Mouse (Mus musculus) MEL (cell line): ENCODE results near the gene Pnmal1. TPM values are rescaled to one million over a fixed set of nuclear protein-coding genes. Genes with fewer than 3 reads are reported as not detected.

Source experiments
- DNase-seq: peaks from one replicate; pipeline ENCODE4 v3.0.0; 2011; ENCODE audit warnings: low read depth, low spot score
- H3K27ac ChIP-seq: 2 replicates; pipeline ENCODE4 v1.5.1; 2012; ENCODE audit warnings: low read depth, mild to moderate bottlenecking, control low read depth, low read length, moderate library complexity; ENCODE audit not compliant: control insufficient read depth
- H3K27me3 ChIP-seq, 2 experiments: fragments of 150-350 bp in 1 of 2; sonication (generic) in 1 of 2; 2 replicates each; pipeline ENCODE4 v1.6.1; 2012; ENCODE audit warnings: low read length in 2 of 2, mild to moderate bottlenecking in 2 of 2, improper control_type of control experiment in 1 of 2, moderate library complexity in 1 of 2; ENCODE audit not compliant: insufficient read depth in 2 of 2, control insufficient read depth in 1 of 2
- H3K36me3 ChIP-seq, 2 experiments: 2 replicates each; pipeline ENCODE4 v1.6.1; 2012 to 2014; ENCODE audit warnings: low read length in 2 of 2, improper control_type of control experiment in 1 of 2, inconsistent platforms in 1 of 2, mild to moderate bottlenecking in 1 of 2; ENCODE audit not compliant: insufficient read depth in 2 of 2, control insufficient read depth in 1 of 2
- H3K4me1 ChIP-seq, 2 experiments: fragments of 150-350 bp in 1 of 2; sonication (generic) in 1 of 2; 2 replicates each; pipeline ENCODE4 v1.6.1; 2012; ENCODE audit warnings: low read length in 2 of 2, improper control_type of control experiment in 1 of 2, mild to moderate bottlenecking in 1 of 2; ENCODE audit not compliant: insufficient read depth in 2 of 2, control insufficient read depth in 1 of 2
- H3K4me3 ChIP-seq, 2 experiments: fragments of 150-350 bp in 1 of 2; sonication (generic) in 1 of 2; 2 replicates each; pipeline ENCODE4 v1.5.1; 2012; ENCODE audit warnings: low read depth in 2 of 2, low read length in 2 of 2, mild to moderate bottlenecking in 2 of 2, moderate library complexity in 2 of 2, control low read depth in 1 of 2, improper control_type of control experiment in 1 of 2; ENCODE audit not compliant: control insufficient read depth in 1 of 2, insufficient read depth in 1 of 2
- H3K79me2 ChIP-seq: 2 replicates; pipeline ENCODE4 v1.6.1; 2012; ENCODE audit warnings: mild to moderate bottlenecking, low read length, moderate library complexity; ENCODE audit not compliant: control insufficient read depth, poor library complexity, insufficient read depth
- H3K9ac ChIP-seq: 2 replicates; pipeline ENCODE4 v1.6.1; 2012; ENCODE audit warnings: low read depth, mild to moderate bottlenecking, control low read depth, low read length, moderate library complexity; ENCODE audit not compliant: control insufficient read depth, poor library complexity, severe bottlenecking
- H3K9me3 ChIP-seq: fragments of 150-350 bp; sonication (generic); replicated peaks from 2 replicates; pipeline ENCODE4 v1.6.1; 2012; ENCODE audit warnings: mild to moderate bottlenecking, low read length, improper control_type of control experiment, moderate library complexity; ENCODE audit not compliant: insufficient read depth
- CHD1 ChIP-seq: IDR thresholded peaks from 2 replicates; pipeline ENCODE4 v1.6.1; 2012; ENCODE audit warnings: low read depth, mild to moderate bottlenecking, inconsistent platforms, low read length, improper control_type of control experiment
- CHD2 ChIP-seq: IDR thresholded peaks from 2 replicates; pipeline ENCODE4 v1.6.1; 2011; ENCODE audit warnings: low read length, improper control_type of control experiment
- CTCF ChIP-seq, 3 experiments: IDR thresholded peaks in 2 of 3; conservative IDR thresholded peaks in 1 of 3; 2 replicates each; pipeline ENCODE4 v1.5.1; 2011 to 2012; ENCODE audit warnings: low read length in 3 of 3, low read depth in 2 of 3, mild to moderate bottlenecking in 2 of 3, improper control_type of control experiment in 1 of 3, inconsistent platforms in 1 of 3, mixed read lengths in 1 of 3, moderate library complexity in 1 of 3; ENCODE audit not compliant: control insufficient read depth in 1 of 3, insufficient read depth in 1 of 3, poor library complexity in 1 of 3, severe bottlenecking in 1 of 3
- ELF1 ChIP-seq: IDR thresholded peaks from 2 replicates; pipeline ENCODE4 v1.6.1; 2014; ENCODE audit warnings: low read depth, mild to moderate bottlenecking, inconsistent platforms, low read length, improper control_type of control experiment, moderate library complexity
- EP300 ChIP-seq, 2 experiments: IDR thresholded peaks; 2 replicates each; pipeline ENCODE4 v1.6.1; 2011; ENCODE audit warnings: improper control_type of control experiment in 2 of 2, low read length in 2 of 2, low read depth in 1 of 2, mild to moderate bottlenecking in 1 of 2
- GABPA ChIP-seq: IDR thresholded peaks from 2 replicates; pipeline ENCODE4 v1.6.1; 2012; ENCODE audit warnings: low read depth, mild to moderate bottlenecking, inconsistent platforms, low read length, improper control_type of control experiment, moderate library complexity
- HCFC1 ChIP-seq: IDR thresholded peaks from 2 replicates; pipeline ENCODE4 v1.6.1; 2012; ENCODE audit warnings: low read depth, mild to moderate bottlenecking, inconsistent platforms, low read length, improper control_type of control experiment, moderate library complexity
- MAFK ChIP-seq: IDR thresholded peaks from 2 replicates; pipeline ENCODE4 v1.6.1; 2011; ENCODE audit warnings: low read depth, mild to moderate bottlenecking, low read length, improper control_type of control experiment, borderline replicate concordance
- MAX ChIP-seq: IDR thresholded peaks from 2 replicates; pipeline ENCODE4 v1.6.1; 2011; ENCODE audit warnings: low read length, improper control_type of control experiment
- MAZ ChIP-seq: IDR thresholded peaks from 2 replicates; pipeline ENCODE4 v1.6.1; 2012; ENCODE audit warnings: low read depth, mild to moderate bottlenecking, inconsistent platforms, low read length, improper control_type of control experiment
- MXI1 ChIP-seq: IDR thresholded peaks from 2 replicates; pipeline ENCODE4 v1.6.1; 2011; ENCODE audit warnings: mild to moderate bottlenecking, low read depth, low read length, improper control_type of control experiment
- MYB ChIP-seq: IDR thresholded peaks from 2 replicates; pipeline ENCODE4 v1.6.1; 2011; ENCODE audit warnings: mild to moderate bottlenecking, low read depth, low read length, improper control_type of control experiment
- NELFE ChIP-seq: IDR thresholded peaks from 2 replicates; pipeline ENCODE4 v1.6.1; 2011; ENCODE audit warnings: low read depth, low read length, improper control_type of control experiment
- NRF1 ChIP-seq: IDR thresholded peaks from 2 replicates; pipeline ENCODE4 v1.6.1; 2014; ENCODE audit warnings: low read depth, mild to moderate bottlenecking, inconsistent platforms, low read length, improper control_type of control experiment, moderate library complexity; ENCODE audit not compliant: poor library complexity, insufficient read depth, severe bottlenecking
- POLR2A ChIP-seq, 2 experiments: IDR thresholded peaks; 2 replicates each; pipeline ENCODE4 v1.6.1; 2011 to 2012; ENCODE audit warnings: low read length in 2 of 2, mild to moderate bottlenecking in 2 of 2, control low read depth in 1 of 2, improper control_type of control experiment in 1 of 2, low read depth in 1 of 2, moderate library complexity in 1 of 2; ENCODE audit not compliant: control insufficient read depth in 1 of 2, insufficient read depth in 1 of 2, poor library complexity in 1 of 2
- POLR2AphosphoS2 ChIP-seq: IDR thresholded peaks from 2 replicates; pipeline ENCODE4 v1.6.1; 2011; ENCODE audit warnings: low read length, improper control_type of control experiment
- RAD21 ChIP-seq: IDR thresholded peaks from 2 replicates; pipeline ENCODE4 v1.6.1; 2011; ENCODE audit warnings: mild to moderate bottlenecking, low read depth, low read length, improper control_type of control experiment
- RCOR1 ChIP-seq: IDR thresholded peaks from 2 replicates; pipeline ENCODE4 v1.6.1; 2012; ENCODE audit warnings: low read depth, mild to moderate bottlenecking, inconsistent platforms, low read length, improper control_type of control experiment
- SIN3A ChIP-seq: IDR thresholded peaks from 2 replicates; pipeline ENCODE4 v1.6.1; 2012; ENCODE audit warnings: low read length, improper control_type of control experiment, inconsistent platforms
- SMC3 ChIP-seq: IDR thresholded peaks from 2 replicates; pipeline ENCODE4 v1.6.1; 2011; ENCODE audit warnings: low read depth, low read length, improper control_type of control experiment
- TAL1 ChIP-seq: IDR thresholded peaks from 2 replicates; pipeline ENCODE4 v1.6.1; 2012; ENCODE audit warnings: mild to moderate bottlenecking, inconsistent platforms, low read length, moderate library complexity, mixed read lengths
- UBTF ChIP-seq: IDR thresholded peaks from 2 replicates; pipeline ENCODE4 v1.6.1; 2012; ENCODE audit warnings: low read depth, mild to moderate bottlenecking, inconsistent platforms, low read length, improper control_type of control experiment, moderate library complexity, borderline replicate concordance; ENCODE audit not compliant: insufficient read depth
- USF1 ChIP-seq: IDR thresholded peaks from 2 replicates; pipeline ENCODE4 v1.6.1; 2014; ENCODE audit warnings: low read depth, mild to moderate bottlenecking, inconsistent platforms, low read length, improper control_type of control experiment, moderate library complexity
- ZC3H11A ChIP-seq: IDR thresholded peaks from 2 replicates; pipeline ENCODE4 v1.6.1; 2012; ENCODE audit warnings: low read depth, mild to moderate bottlenecking, inconsistent platforms, low read length, improper control_type of control experiment
- ZKSCAN1 ChIP-seq: IDR thresholded peaks from 2 replicates; pipeline ENCODE4 v1.6.1; 2012; ENCODE audit warnings: low read depth, mild to moderate bottlenecking, inconsistent platforms, low read length, improper control_type of control experiment, moderate library complexity
- ZMIZ1 ChIP-seq: IDR thresholded peaks from 2 replicates; pipeline ENCODE4 v1.6.1; 2012; ENCODE audit warnings: low read depth, mild to moderate bottlenecking, inconsistent platforms, low read length, improper control_type of control experiment, moderate library complexity
- ZNF384 ChIP-seq: IDR thresholded peaks from 2 replicates; pipeline ENCODE4 v1.6.1; 2012; ENCODE audit warnings: low read depth, mild to moderate bottlenecking, inconsistent platforms, low read length, improper control_type of control experiment
- polyA plus RNA-seq, 2 experiments: library from polyadenylated mRNA; stranded (reverse) in 1 of 2; unstranded in 1 of 2; fragments of >175 nt in 1 of 2; fragments of >200 nt in 1 of 2; gene quantifications; 2 replicates each; pipeline versions ENCODE4 v1.2.1 to v1.2.4; 2012; ENCODE audit warnings: low replicate concordance in 2 of 2, low read depth in 1 of 2; ENCODE audit not compliant: insufficient read length in 2 of 2, insufficient read depth in 1 of 2, missing spikeins in 1 of 2
- total RNA-seq: library from RNA; depleted of rRNA; stranded (reverse); fragments of 300-350 nt; gene quantifications from 2 replicates; pipeline ENCODE4 v1.2.3, GENCODE M21; 2012

The Pnmal1 gene
- total and polyA plus RNA-seq, 3 experiments = 0.19 to 0.53 TPM; not detected in 1

DNA sequence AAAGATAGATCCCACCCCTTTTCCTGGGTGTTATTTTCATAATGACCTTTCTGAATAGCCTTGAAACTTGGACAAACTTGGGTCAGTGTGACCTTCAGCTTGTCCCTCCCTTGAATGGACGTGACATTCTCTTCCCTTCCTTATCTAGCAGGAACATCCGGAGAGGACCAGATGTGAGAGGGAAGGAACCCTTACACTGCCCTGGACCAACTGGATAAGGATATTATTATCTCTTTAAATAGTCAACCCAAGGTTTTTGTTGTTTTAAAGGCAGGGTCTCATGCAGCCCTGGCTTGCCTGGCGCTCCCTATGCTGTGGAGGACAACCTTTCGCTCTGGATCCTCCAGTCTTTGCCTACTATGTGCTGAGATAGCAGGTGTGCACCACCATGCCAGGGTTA lies 39.8 kb downstream of the Pnmal1 start (continued):
- peak; percentile 91 for TF ChIP-seq TAL1
- TF ChIP-seq, all 39 proteins: peak for 8

GRCm38 (mm10) chr7:16999650-17000049 lies 40.2 kb downstream of the Pnmal1 start:
- Histone ChIP-seq H3K4me1 (peaks cover 8 to 12% of the 10 kb centered on the region in 2 experiments), H3K27me3 (no peaks in the 10 kb centered on the region), H3K9me3 (no peaks in the 10 kb centered on the region), H3K36me3 (peaks cover 0 to 9% of the 10 kb centered on the region in 2 experiments; a peak in 2 of 4 replicates), H3K4me3 (peak overlapping the region in 1 of 2 experiments; percentile 4; a peak in 1 of 4 replicates), H3K79me2 (no peaks in the 10 kb centered on the region), H3K9ac (no peak overlapping the region), H3K27ac (no peak overlapping the region)
- TF ChIP-seq POLR2A (IDR thresholded peaks at IDR 0.05; ENCODE audit: control insufficient read depth in 1 of 2, insufficient read depth in 1 of 2, low read depth in 1 of 2, low read length in 2 of 2, poor library complexity in 1 of 2) (no peak; a peak in 1 of 4 replicates), CTCF (IDR thresholded peaks at IDR 0.05 in 2 of 3, conservative IDR thresholded peaks at IDR 0.05 in 1 of 3; ENCODE audit: control insufficient read depth in 1 of 3, insufficient read depth in 1 of 3, low read depth in 2 of 3, low read length in 3 of 3, poor library complexity in 1 of 3, severe bottlenecking in 1 of 3) (peak; percentile 96 to 99 (median 98)), ZNF384 (no peak), ZC3H11A (peak; percentile 76), NRF1 (no peak), SMC3 (peak; percentile 98), MAZ (no peak), HCFC1 (no peak), ELF1 (no peak), MYB (no peak), CHD2 (no peak), RCOR1 (no peak), RAD21 (peak; percentile 72), MAFK (no peak), UBTF (no peak), SIN3A (peak; percentile 49; the same call in 1 of the 2 replicates)
- peak; percentile 79 for DNase-seq

GRCm38 (mm10) chr7:17002375-17003195 lies 43.1 kb downstream of the Pnmal1 start:
- Histone ChIP-seq H3K9me3 (no peaks in the 10 kb centered on the region), H3K79me2 (no peaks in the 10 kb centered on the region), H3K4me1 (peaks cover 8 to 12% of the 10 kb centered on the region in 2 experiments), H3K27ac (no peak overlapping the region), H3K27me3 (no peaks in the 10 kb centered on the region), H3K36me3 (peaks cover 4 to 9% of the 10 kb centered on the region in 2 experiments), H3K9ac (no peak overlapping the region), H3K4me3 (no peak overlapping the region)
- TF ChIP-seq POLR2A (IDR thresholded peaks at IDR 0.05; ENCODE audit: control insufficient read depth in 1 of 2, insufficient read depth in 1 of 2, low read depth in 1 of 2, low read length in 2 of 2, poor library complexity in 1 of 2) (0 out of 4 replicates have a peak, but pooled peaks of 1 of the 2 experiments have one; percentile 25), MYB (no peak), EP300 (IDR thresholded peaks at IDR 0.05; ENCODE audit: low read depth in 1 of 2, low read length in 2 of 2) (no peak), GABPA (no peak), RCOR1 (no peak), USF1 (no peak), MAX (no peak), ZKSCAN1 (no peak), MXI1 (no peak), CHD1 (no peak), SIN3A (no peak), ZC3H11A (peak; percentile 70), POLR2AphosphoS2 (peak; percentile 40), RAD21 (peak; percentile 82), ZMIZ1 (no peak), NELFE (no peak), SMC3 (peak; percentile 71), CTCF (IDR thresholded peaks at IDR 0.05 in 2 of 3, conservative IDR thresholded peaks at IDR 0.05 in 1 of 3; ENCODE audit: control insufficient read depth in 1 of 3, insufficient read depth in 1 of 3, low read depth in 2 of 3, low read length in 3 of 3, poor library complexity in 1 of 3, severe bottlenecking in 1 of 3) (peak; percentile 71 to 91 (median 84))
- DNase-seq = peak; percentile 87
